23 mouse cellular contexts compared by ENCODE assay signal in the genomic region with DNA sequence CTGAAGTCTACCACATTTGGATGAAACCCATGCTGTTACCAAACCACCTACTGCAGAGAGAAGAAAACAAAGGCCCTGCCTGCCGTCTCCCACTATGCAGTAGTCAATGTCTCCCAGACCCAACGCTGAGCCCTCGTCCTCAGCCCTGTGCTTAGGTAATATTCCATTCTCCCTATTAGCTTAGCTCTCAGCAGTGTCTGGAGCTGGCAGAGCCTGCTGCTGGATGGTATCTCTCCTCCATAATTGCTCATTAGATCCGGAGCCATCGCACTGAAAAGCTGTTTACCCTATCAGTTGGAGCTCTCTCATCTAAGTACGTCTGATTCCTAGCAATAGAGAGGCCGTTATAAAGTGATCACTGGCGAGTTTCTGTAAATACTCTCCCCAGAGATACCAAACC.
A peak's percentile ranks its signal among the peaks of the same experiment; 100 is the strongest.
DNase-seq lines count a peak whose midpoint lies in the region; ATAC-seq lines count a peak whose summit lies in the region.
"Had no signal": no experiment of that assay in that cellular context is flagged by ENCODE, and none has a peak within 500 bp of the region (broad histone marks: within the 10 kb centered on the region; RNA-seq: fewer than 3 reads in every experiment).

No protein-coding gene starts in this region.

- WGBS in hindbrain, embryonic 13.5 days, result 57% methylated on average over 8 of the region's 8 CpGs
- 74% methylated on average over 8 of the region's 8 CpGs for WGBS in hindbrain, embryonic 11.5 days
- 56% methylated on average over 8 of the region's 8 CpGs for WGBS in midbrain, embryonic 14.5 days
- WGBS in midbrain, embryonic 11.5 days, result 71% methylated on average over 8 of the region's 8 CpGs
- 35% methylated on average over 8 of the region's 8 CpGs for WGBS in neural tube, embryonic 15.5 days

- no peaks in the 10 kb centered on the region for H3K36me3 ChIP-seq in hindbrain, embryonic 13.5 days
- H3K36me3 ChIP-seq in hindbrain, embryonic 11.5 days (ENCODE audit: control insufficient read depth, insufficient read depth, low read length), result no peaks in the 10 kb centered on the region
- no peaks in the 10 kb centered on the region for H3K36me3 ChIP-seq in midbrain, embryonic 14.5 days (ENCODE audit: control insufficient read depth, insufficient read depth, low read length)
- no peaks in the 10 kb centered on the region for H3K36me3 ChIP-seq in midbrain, embryonic 11.5 days (ENCODE audit: control insufficient read depth, insufficient read depth, low read length)
- no peaks in the 10 kb centered on the region for H3K36me3 ChIP-seq in neural tube, embryonic 15.5 days
- H3K36me3 ChIP-seq: embryonic facial prominence, embryonic 15.5 days; heart, embryonic 13.5 days; lung, embryonic 15.5 days; midbrain, embryonic 12.5 days had no signal

- H3K4me2 ChIP-seq in hindbrain, embryonic 13.5 days, result no peak overlapping the region
- H3K4me2 ChIP-seq in hindbrain, embryonic 11.5 days (replicated peaks; ENCODE audit: low read depth, low read length), result no peak overlapping the region
- H3K4me2 ChIP-seq in midbrain, embryonic 14.5 days (ENCODE audit: low read length), result no peak overlapping the region
- H3K4me2 ChIP-seq in midbrain, embryonic 11.5 days, result no peak overlapping the region
- no peak overlapping the region for H3K4me2 ChIP-seq in neural tube, embryonic 15.5 days
- H3K4me2 ChIP-seq: embryonic facial prominence, embryonic 15.5 days; heart, embryonic 13.5 days; lung, embryonic 15.5 days; midbrain, embryonic 12.5 days had no signal

- no peaks in the 10 kb centered on the region for H3K27me3 ChIP-seq in hindbrain, embryonic 13.5 days
- H3K27me3 ChIP-seq in hindbrain, embryonic 11.5 days (ENCODE audit: control insufficient read depth, insufficient read depth, low read length), result no peaks in the 10 kb centered on the region
- H3K27me3 ChIP-seq in midbrain, embryonic 14.5 days (ENCODE audit: control insufficient read depth, insufficient read depth, low read length), result no peaks in the 10 kb centered on the region
- no peaks in the 10 kb centered on the region for H3K27me3 ChIP-seq in midbrain, embryonic 11.5 days (ENCODE audit: control insufficient read depth, insufficient read depth, low read length)
- no peaks in the 10 kb centered on the region for H3K27me3 ChIP-seq in neural tube, embryonic 15.5 days (replicated peaks)
- H3K27me3 ChIP-seq: embryonic facial prominence, embryonic 15.5 days; heart, embryonic 13.5 days; lung, embryonic 15.5 days; midbrain, embryonic 12.5 days; Patski had no signal

- DNase-seq in adrenal gland, adult (ENCODE audit: inconsistent age in 2 of 2, low spot score in 1 of 2), result peak; percentile 27 to 47
- DNase-seq in adrenal gland, postnatal 14 days, result no peak
- DNase-seq in hindbrain, embryonic 11.5 days (ENCODE audit: low spot score), result no peak
- DNase-seq in midbrain, embryonic 14.5 days, result peak; percentile 30
- no peak for DNase-seq in midbrain, embryonic 11.5 days (ENCODE audit: low spot score, missing footprints)
- no peak for DNase-seq in right cerebral cortex, adult 18-20 months
- DNase-seq: adrenal gland, postnatal 10 days; cerebellum, adult 18-20 months; cerebellum, postnatal 36 days; heart, adult 18-20 months; heart, postnatal 36 days; kidney, postnatal 36 days; thymus, postnatal 25 days had no signal

- no peak overlapping the region for H3K9ac ChIP-seq in hindbrain, embryonic 13.5 days
- no peak overlapping the region for H3K9ac ChIP-seq in hindbrain, embryonic 11.5 days (ENCODE audit: low read depth, low read length)
- no peak overlapping the region for H3K9ac ChIP-seq in midbrain, embryonic 14.5 days (replicated peaks; ENCODE audit: low read length)
- H3K9ac ChIP-seq in midbrain, embryonic 11.5 days (ENCODE audit: low read length), result no peak overlapping the region
- H3K9ac ChIP-seq in neural tube, embryonic 15.5 days (replicated peaks), result no peak overlapping the region
- H3K9ac ChIP-seq: embryonic facial prominence, embryonic 15.5 days; heart, embryonic 13.5 days; liver, embryonic 14.5 days; lung, embryonic 15.5 days; midbrain, embryonic 12.5 days had no signal

- H3K4me1 ChIP-seq in hindbrain, embryonic 13.5 days (replicated peaks), result no peaks in the 10 kb centered on the region; the same call in 1 of the 2 replicates
- no peaks in the 10 kb centered on the region for H3K4me1 ChIP-seq in hindbrain, embryonic 11.5 days (replicated peaks; ENCODE audit: control insufficient read depth, insufficient read depth, low read length)
- H3K4me1 ChIP-seq in midbrain, embryonic 14.5 days (ENCODE audit: control insufficient read depth, insufficient read depth, low read length), result no peaks in the 10 kb centered on the region
- H3K4me1 ChIP-seq in midbrain, embryonic 11.5 days (ENCODE audit: control insufficient read depth, insufficient read depth, low read length), result no peaks in the 10 kb centered on the region
- H3K4me1 ChIP-seq in neural tube, embryonic 15.5 days, result no peaks in the 10 kb centered on the region
- H3K4me1 ChIP-seq: lung, embryonic 15.5 days; midbrain, embryonic 12.5 days had no signal

- ATAC-seq in hindbrain, embryonic 13.5 days (ENCODE audit: low FRiP score), result 0 out of 2 replicates have a peak, but pooled peaks have one; percentile 24
- ATAC-seq in hindbrain, embryonic 11.5 days (ENCODE audit: low FRiP score), result no peak
- ATAC-seq in midbrain, embryonic 14.5 days (ENCODE audit: low FRiP score, low TSS enrichment), result no peak
- ATAC-seq in midbrain, embryonic 11.5 days (ENCODE audit: low FRiP score), result no peak
- peak; percentile 57 for ATAC-seq in neural tube, embryonic 15.5 days (ENCODE audit: low FRiP score)
- ATAC-seq: intestine, embryonic 16.5 days; Patski had no signal

- peak overlapping the region; percentile 62 for H3K27ac ChIP-seq in hindbrain, embryonic 13.5 days
- no peak overlapping the region for H3K27ac ChIP-seq in hindbrain, embryonic 11.5 days (ENCODE audit: low read depth, low read length)
- H3K27ac ChIP-seq in midbrain, embryonic 14.5 days (replicated peaks; ENCODE audit: low read depth, low read length), result 0 out of 2 replicates have a peak overlapping the region, but pooled peaks have one; percentile 20
- no peak overlapping the region for H3K27ac ChIP-seq in midbrain, embryonic 11.5 days (ENCODE audit: low read depth, low read length)
- peak overlapping the region; percentile 38 for H3K27ac ChIP-seq in neural tube, embryonic 15.5 days (replicated peaks)
- H3K27ac ChIP-seq: embryonic facial prominence, embryonic 15.5 days; heart, embryonic 13.5 days; liver, embryonic 14.5 days; lung, embryonic 15.5 days; macrophage; midbrain, embryonic 12.5 days had no signal

- no peaks in the 10 kb centered on the region for H3K9me3 ChIP-seq in hindbrain, embryonic 13.5 days
- H3K9me3 ChIP-seq in hindbrain, embryonic 11.5 days (ENCODE audit: control insufficient read depth, low read length), result no peaks in the 10 kb centered on the region
- no peaks in the 10 kb centered on the region for H3K9me3 ChIP-seq in midbrain, embryonic 14.5 days (ENCODE audit: control insufficient read depth, low read length)
- no peaks in the 10 kb centered on the region for H3K9me3 ChIP-seq in midbrain, embryonic 11.5 days (ENCODE audit: control insufficient read depth, low read length)
- no peaks in the 10 kb centered on the region for H3K9me3 ChIP-seq in neural tube, embryonic 15.5 days (replicated peaks)
- H3K9me3 ChIP-seq: embryonic facial prominence, embryonic 15.5 days; heart, embryonic 13.5 days; lung, embryonic 15.5 days; midbrain, embryonic 12.5 days had no signal

- H3K4me3 ChIP-seq in hindbrain, embryonic 13.5 days, result no peak overlapping the region
- no peak overlapping the region for H3K4me3 ChIP-seq in hindbrain, embryonic 11.5 days (ENCODE audit: low read depth, low read length)
- H3K4me3 ChIP-seq in midbrain, embryonic 14.5 days (replicated peaks; ENCODE audit: low read depth, low read length), result no peak overlapping the region
- no peak overlapping the region for H3K4me3 ChIP-seq in midbrain, embryonic 11.5 days (ENCODE audit: low read depth, low read length)
- no peak overlapping the region for H3K4me3 ChIP-seq in neural tube, embryonic 15.5 days (replicated peaks)
- H3K4me3 ChIP-seq: embryonic facial prominence, embryonic 15.5 days; heart, embryonic 13.5 days; lung, embryonic 15.5 days; midbrain, embryonic 12.5 days had no signal

Comparison
In these comparisons a context has a peak if more than half of its experiments do, and no peak if none do; other contexts are left out.
1. DNase-seq: peak in adrenal gland, adult (2 of 2) and midbrain, embryonic 14.5 days (single experiment); none in adrenal gland, postnatal 14 days (single experiment), hindbrain, embryonic 11.5 days (single experiment), midbrain, embryonic 11.5 days (single experiment) and right cerebral cortex, adult 18-20 months (single experiment).
2. ATAC-seq: peak in hindbrain, embryonic 13.5 days (single experiment) and neural tube, embryonic 15.5 days (single experiment); none in hindbrain, embryonic 11.5 days (single experiment), midbrain, embryonic 14.5 days (single experiment) and midbrain, embryonic 11.5 days (single experiment).
3. H3K27ac ChIP-seq: peak in hindbrain, embryonic 13.5 days (single experiment), midbrain, embryonic 14.5 days (single experiment) and neural tube, embryonic 15.5 days (single experiment); none in hindbrain, embryonic 11.5 days (single experiment) and midbrain, embryonic 11.5 days (single experiment).